Mouse (Mus musculus): ENCODE results near the gene Cldn7.
"Not testable (repeated sequence)": the region's sequence is repeated elsewhere in the genome, so short reads cannot be mapped to it uniquely, and the experiment has no call there.

Cldn7 gene

GRCm38 (mm10) chr11:70015677-70016076 lies 51.1 kb downstream of the Cldn7 start:
- no peak for DNase-seq (ENCODE audit: low spot score)

- DNase-seq (ENCODE audit: low spot score): not testable (repeated sequence)
These were observed 51.6 kb downstream of the Cldn7 start for GRCm38 (mm10) chr11:70016177-70016576.

GRCm38 (mm10) chr11:70016669-70017068 lies 52.1 kb downstream of the Cldn7 start, which contains the start of gene Dlg4:
Dlg4 (plus strand) TSS chr11:70016942.
- no peak for DNase-seq (ENCODE audit: low spot score)

- no peak for DNase-seq (ENCODE audit: low spot score)
These were observed 52.7 kb downstream of the Cldn7 start for GRCm38 (mm10) chr11:70017199-70017767.

Data from embryo, embryonic 10 days (tissue).